Mouse (Mus musculus) lung, embryonic 14.5 days (tissue): ENCODE data around the gene Ncbp1. TPM values are rescaled to one million over a fixed set of nuclear protein-coding genes. Genes with fewer than 3 reads are reported as not detected.

ENCODE experiments used
- ATAC-seq: fragments of 200-750 bp; cut with Nextera tagmentation; 2 replicates; pipeline ENCODE4 v1.8.0; 2017; ENCODE audit warnings: mild to moderate bottlenecking, moderate TSS enrichment, moderate library complexity; ENCODE audit not compliant: insufficient read depth
- DNase-seq: peaks from one replicate; pipeline ENCODE4 v3.0.0-alpha.2; 2015
- H3K27ac ChIP-seq: fragments of 300-500 bp; sonication (generic); 2 replicates; pipeline ENCODE4 v1.5.1; 2014; ENCODE audit warnings: low read depth, mild to moderate bottlenecking, moderate library complexity
- H3K27me3 ChIP-seq: fragments of 300-500 bp; sonication (generic); 2 replicates; pipeline ENCODE4 v1.6.1; 2014; ENCODE audit warnings: low read length, control low read depth; ENCODE audit not compliant: insufficient read depth
- H3K36me3 ChIP-seq: fragments of 300-500 bp; sonication (generic); 2 replicates; pipeline ENCODE4 v1.6.1; 2014; ENCODE audit warnings: control low read depth; ENCODE audit not compliant: insufficient read depth
- H3K4me1 ChIP-seq: fragments of 300-500 bp; sonication (generic); 2 replicates; pipeline ENCODE4 v1.6.1; 2014; ENCODE audit warnings: antibody characterized with exemption, control low read depth; ENCODE audit not compliant: insufficient read depth
- H3K4me2 ChIP-seq: fragments of 300-500 bp; sonication (generic); 2 replicates; pipeline ENCODE4 v1.6.1; 2014; ENCODE audit warnings: mild to moderate bottlenecking
- H3K4me3 ChIP-seq: fragments of 300-500 bp; sonication (generic); 2 replicates; pipeline ENCODE4 v1.5.1; 2014; ENCODE audit warnings: low read depth, low read length
- H3K9ac ChIP-seq: fragments of 300-500 bp; sonication (generic); 2 replicates; pipeline ENCODE4 v1.6.1; 2014
- H3K9me3 ChIP-seq: fragments of 300-500 bp; sonication (generic); 2 replicates; pipeline ENCODE4 v1.6.1; 2016; ENCODE audit warnings: low read depth, low read length, control low read depth
- CTCF ChIP-seq: IDR thresholded peaks from 2 replicates; pipeline ENCODE4 v1.5.1; 2016; ENCODE audit warnings: antibody characterized with exemption, low read depth
- WGBS: fragments of 180-500 bp; shearing (Covaris S2); extraction: QIAGEN DNeasy Blood & Tissue Kit; methylation state at CpG from one replicate; pipeline ENCODE4 v1.1.7; 2014; 5-methylcytosine and 5-hydroxymethylcytosine counted together
- polyA plus RNA-seq: library from polyadenylated mRNA; unstranded; fragments of >200 nt; fragmentation: Nextera tagmentation; extraction: Ambion mirVana; gene quantifications from 2 replicates; pipeline ENCODE4 v1.2.1, GENCODE M21; 2014

Ncbp1 gene
- polyA plus RNA-seq, 1 experiment from 2014 or later: 89.3 TPM

DNA sequence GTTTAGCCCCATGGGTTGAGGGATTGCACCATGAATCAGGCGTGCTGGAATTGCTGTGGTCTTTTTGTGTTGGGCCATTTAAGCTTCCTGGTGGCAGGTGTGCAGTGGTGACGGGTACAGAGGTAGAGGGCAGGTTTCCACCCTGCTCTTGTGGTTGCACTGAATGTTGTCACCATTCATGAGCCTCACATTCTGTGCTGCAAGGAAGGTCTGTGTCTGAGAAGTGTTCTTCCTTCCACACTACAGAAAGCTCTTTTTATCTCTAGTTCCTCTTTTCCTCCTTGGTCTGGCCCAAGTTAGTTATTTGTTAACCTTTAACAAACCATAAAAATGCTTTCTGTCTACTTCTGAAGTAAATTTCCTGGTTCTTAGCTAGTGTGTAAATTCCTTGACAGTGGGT lies 25.6 kb downstream of the Ncbp1 start:
- Histone ChIP-seq H3K4me1 (no peaks in the 10 kb centered on the region), H3K9me3 (no peaks in the 10 kb centered on the region), H3K36me3 (peaks cover 90% of the 10 kb centered on the region), H3K27me3 (no peaks in the 10 kb centered on the region), H3K27ac (no peak overlapping the region), H3K4me3 (no peak overlapping the region), H3K4me2 (no peak overlapping the region), H3K9ac (no peak overlapping the region)
- ATAC-seq (no peak), DNase-seq (no peak)
- TF ChIP-seq CTCF: no peak
- WGBS: 67% methylated on average over 2 of the region's 2 CpGs

GRCm38 (mm10) chr4:46165831-46166230 lies 27.4 kb downstream of the Ncbp1 start:
- no peak for TF ChIP-seq CTCF
- Histone ChIP-seq H3K9ac (no peak overlapping the region), H3K27ac (no peak overlapping the region), H3K4me3 (no peak overlapping the region), H3K27me3 (no peaks in the 10 kb centered on the region), H3K9me3 (no peaks in the 10 kb centered on the region), H3K4me1 (no peaks in the 10 kb centered on the region), H3K36me3 (peaks cover 92% of the 10 kb centered on the region), H3K4me2 (no peak overlapping the region)
- DNase-seq: no peak
- WGBS: 89% methylated on average over 5 of the region's 5 CpGs
- no peak for ATAC-seq

- no peak overlapping the region for H3K9ac ChIP-seq
- TF ChIP-seq CTCF: no peak
- no peaks in the 10 kb centered on the region for H3K4me1 ChIP-seq
- H3K27me3 ChIP-seq: no peaks in the 10 kb centered on the region
- no peaks in the 10 kb centered on the region for H3K9me3 ChIP-seq
- peaks cover 94% of the 10 kb centered on the region for H3K36me3 ChIP-seq
- H3K4me3 ChIP-seq: no peak overlapping the region
- DNase-seq: peak; percentile 12
- no peak overlapping the region for H3K27ac ChIP-seq
- H3K4me2 ChIP-seq: no peak overlapping the region
- WGBS: 61% methylated on average over 7 of the region's 7 CpGs
- no peak for ATAC-seq
Measured at GRCm38 (mm10) chr4:46171761-46172160, 33.3 kb downstream of the Ncbp1 start.

GRCm38 (mm10) chr4:46176313-46176712 lies 37.9 kb downstream of the Ncbp1 start:
- Histone ChIP-seq H3K9me3 (no peaks in the 10 kb centered on the region), H3K27me3 (no peaks in the 10 kb centered on the region), H3K9ac (no peak overlapping the region), H3K4me2 (no peak overlapping the region), H3K27ac (no peak overlapping the region), H3K4me3 (no peak overlapping the region), H3K36me3 (peaks cover 82% of the 10 kb centered on the region), H3K4me1 (no peaks in the 10 kb centered on the region)
- no peak for ATAC-seq
- DNase-seq: no peak
- WGBS: 73% methylated on average over 4 of the region's 4 CpGs
- peak; percentile 27; the same call in 1 of the 2 replicates for TF ChIP-seq CTCF

GRCm38 (mm10) chr4:46177018-46177417 lies 38.6 kb downstream of the Ncbp1 start:
- no peak overlapping the region for H3K4me3 ChIP-seq
- H3K9ac ChIP-seq: no peak overlapping the region
- no peaks in the 10 kb centered on the region for H3K27me3 ChIP-seq
- ATAC-seq (no peak), DNase-seq (no peak)
- no peak overlapping the region for H3K4me2 ChIP-seq
- H3K4me1 ChIP-seq: no peaks in the 10 kb centered on the region
- no peaks in the 10 kb centered on the region for H3K9me3 ChIP-seq
- 80% methylated on average over 5 of the region's 5 CpGs for WGBS
- TF ChIP-seq CTCF: no peak
- peaks cover 82% of the 10 kb centered on the region for H3K36me3 ChIP-seq
- H3K27ac ChIP-seq: no peak overlapping the region

GRCm38 (mm10) chr4:46177496-46177895 lies 39.1 kb downstream of the Ncbp1 start:
- H3K9ac ChIP-seq: no peak overlapping the region
- H3K36me3 ChIP-seq: peaks cover 82% of the 10 kb centered on the region
- H3K27ac ChIP-seq: no peak overlapping the region
- no peak for TF ChIP-seq CTCF
- H3K9me3 ChIP-seq: no peaks in the 10 kb centered on the region
- no peaks in the 10 kb centered on the region for H3K4me1 ChIP-seq
- ATAC-seq: no peak
- DNase-seq: no peak
- no peak overlapping the region for H3K4me2 ChIP-seq
- H3K27me3 ChIP-seq: no peaks in the 10 kb centered on the region
- 87% methylated on average over 7 of the region's 7 CpGs for WGBS
- no peak overlapping the region for H3K4me3 ChIP-seq

DNA sequence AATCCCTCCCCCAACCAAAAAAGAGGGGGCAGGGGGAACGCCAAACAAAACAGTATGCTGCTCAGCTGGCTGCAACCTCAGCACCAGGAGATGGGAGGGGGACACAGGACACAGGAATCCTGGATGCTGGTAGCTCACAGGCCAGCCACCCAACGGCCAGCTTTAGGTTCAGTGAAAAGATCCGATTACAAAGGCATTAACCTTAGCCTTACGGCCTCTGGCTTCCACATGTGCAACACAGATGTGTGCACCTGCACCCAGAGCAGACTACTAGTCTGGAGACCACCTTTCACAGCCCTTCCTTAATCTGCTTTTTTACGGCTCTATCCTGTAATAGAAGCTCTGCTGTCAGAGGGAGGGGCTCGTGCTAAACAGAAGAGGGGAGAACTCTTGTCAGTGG lies 42.8 kb downstream of the Ncbp1 start:
- H3K27me3 ChIP-seq: no peaks in the 10 kb centered on the region

DNA sequence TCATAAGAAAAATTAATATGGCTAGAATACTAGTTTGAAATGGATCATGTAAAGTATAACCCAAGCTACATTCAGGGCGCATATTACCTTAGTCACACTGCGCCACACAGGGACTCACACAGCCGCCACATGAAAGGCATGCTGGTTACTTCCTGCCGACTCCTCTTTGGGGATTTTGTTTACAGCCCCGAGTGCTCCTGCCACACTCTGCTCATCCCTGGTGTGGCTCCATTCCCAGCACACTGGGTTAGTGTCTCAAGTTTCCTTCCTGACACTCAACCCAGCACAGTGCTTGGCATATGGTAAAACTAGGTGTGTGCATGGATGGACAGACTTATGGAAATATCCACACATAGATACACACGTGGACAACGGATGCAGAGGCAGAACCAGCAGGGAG lies 43.8 kb downstream of the Ncbp1 start:
- DNase-seq (no peak), ATAC-seq (no peak)
- Histone ChIP-seq H3K9ac (no peak overlapping the region), H3K4me1 (no peaks in the 10 kb centered on the region), H3K27ac (no peak overlapping the region), H3K27me3 (no peaks in the 10 kb centered on the region), H3K9me3 (no peaks in the 10 kb centered on the region), H3K36me3 (peaks cover 70% of the 10 kb centered on the region), H3K4me3 (no peak overlapping the region), H3K4me2 (no peak overlapping the region)
- WGBS: 82% methylated on average over 7 of the region's 7 CpGs
- no peak for TF ChIP-seq CTCF

More for the DNA sequence above, 42.8 kb downstream of the Ncbp1 start:
- Histone ChIP-seq H3K4me2 (no peak overlapping the region), H3K9ac (no peak overlapping the region), H3K9me3 (no peaks in the 10 kb centered on the region), H3K4me3 (no peak overlapping the region), H3K4me1 (no peaks in the 10 kb centered on the region), H3K27ac (no peak overlapping the region), H3K36me3 (peaks cover 79% of the 10 kb centered on the region)
- DNase-seq (no peak), ATAC-seq (no peak)
- WGBS: 65% methylated on average over 6 of the region's 6 CpGs
- no peak for TF ChIP-seq CTCF
